Mouse (Mus musculus): Measurements from ENCODE around the gene Stk40.

Gene Stk40

GRCm38 (mm10) chr4:126134236-126134635 lies 30.5 kb downstream of the Stk40 start:
- TF ChIP-seq GATA4 (IDR thresholded peaks at IDR 0.05; ENCODE audit: insufficient replicate concordance, low read length): no peak

- TF ChIP-seq GATA4 (IDR thresholded peaks at IDR 0.05; ENCODE audit: insufficient replicate concordance, low read length): no peak
These were observed 30.9 kb downstream of the Stk40 start for GRCm38 (mm10) chr4:126134639-126135038.

DNA sequence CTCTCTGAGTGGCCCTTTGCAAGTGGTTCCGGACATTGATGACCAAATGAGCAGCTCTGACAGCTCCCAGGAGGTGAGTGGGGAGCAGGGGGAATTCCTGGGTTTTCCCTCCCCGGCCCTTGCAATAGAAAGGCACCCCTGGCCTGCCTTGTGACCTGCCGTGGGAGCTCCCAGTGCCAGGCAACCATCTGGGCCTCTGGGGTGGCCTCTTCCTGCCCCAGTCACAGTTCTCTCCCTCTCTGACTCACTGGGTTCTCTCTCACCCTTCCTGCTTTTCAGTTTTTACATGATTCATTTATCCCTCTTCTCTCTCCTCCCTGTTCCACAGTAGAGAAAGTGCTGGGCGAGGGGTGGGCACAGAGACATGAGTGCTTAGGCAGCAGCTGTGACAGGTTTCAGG lies 34.0 kb downstream of the Stk40 start:
- no peak for TF ChIP-seq GATA4 (IDR thresholded peaks at IDR 0.05; ENCODE audit: insufficient replicate concordance, low read length)

GRCm38 (mm10) chr4:126141021-126141420 lies 37.3 kb downstream of the Stk40 start:
- TF ChIP-seq GATA4 (IDR thresholded peaks at IDR 0.05; ENCODE audit: insufficient replicate concordance, low read length): no peak; the same call in 1 of the 2 replicates

- no peak for TF ChIP-seq GATA4 (IDR thresholded peaks at IDR 0.05; ENCODE audit: insufficient replicate concordance, low read length)
These were observed 41.6 kb downstream of the Stk40 start for GRCm38 (mm10) chr4:126145396-126145795.

GRCm38 (mm10) chr4:126146974-126147532 lies 43.3 kb downstream of the Stk40 start:
- TF ChIP-seq GATA4 (IDR thresholded peaks at IDR 0.05; ENCODE audit: insufficient replicate concordance, low read length): no peak

DNA sequence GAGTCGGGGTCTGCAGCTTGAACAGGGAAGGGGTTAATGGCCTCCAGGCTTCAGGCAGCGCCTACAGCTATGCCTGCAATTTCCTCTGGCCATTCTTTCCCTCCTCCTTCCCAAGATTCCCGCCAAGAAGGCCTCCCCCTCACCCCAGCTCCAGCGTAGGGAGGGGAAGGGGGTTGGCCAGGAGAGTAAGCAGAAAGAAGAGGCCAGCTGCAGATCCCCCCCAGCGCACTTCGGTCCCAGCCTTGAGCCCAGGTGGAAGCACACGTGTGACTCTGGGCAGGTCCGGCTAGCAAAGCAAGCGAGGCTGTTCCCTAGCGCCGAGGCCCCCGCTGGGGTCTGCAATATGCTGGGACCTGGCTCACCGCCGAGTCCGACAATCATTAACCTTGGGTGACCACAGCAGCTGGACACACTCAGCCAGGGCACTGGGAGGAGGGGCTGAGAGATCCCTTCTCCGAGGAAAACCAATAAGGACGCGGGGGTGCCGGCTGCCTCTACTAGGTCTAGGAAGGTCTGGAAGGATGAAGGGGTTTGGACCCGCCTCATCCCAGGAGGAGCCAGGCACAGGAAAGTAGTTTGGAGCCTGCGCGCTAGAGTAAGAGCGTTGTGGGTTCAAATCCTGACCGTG lies 43.9 kb downstream of the Stk40 start, which contains the start of gene Eva1b:
Gene Eva1b, plus strand, starts transcription at position 212 of the 628 bp plus-strand sequence.
- no peak for TF ChIP-seq GATA4 (IDR thresholded peaks at IDR 0.05; ENCODE audit: insufficient replicate concordance, low read length)

- TF ChIP-seq GATA4 (IDR thresholded peaks at IDR 0.05; ENCODE audit: insufficient replicate concordance, low read length): no peak
These were observed 44.6 kb downstream of the Stk40 start for GRCm38 (mm10) chr4:126148161-126148961.

GRCm38 (mm10) chr4:126149041-126149676 lies 45.4 kb downstream of the Stk40 start:
- no peak for TF ChIP-seq GATA4 (IDR thresholded peaks at IDR 0.05; ENCODE audit: insufficient replicate concordance, low read length)

GRCm38 (mm10) chr4:126149798-126150197 lies 46.0 kb downstream of the Stk40 start:
- no peak for TF ChIP-seq GATA4 (IDR thresholded peaks at IDR 0.05; ENCODE audit: insufficient replicate concordance, low read length)

DNA sequence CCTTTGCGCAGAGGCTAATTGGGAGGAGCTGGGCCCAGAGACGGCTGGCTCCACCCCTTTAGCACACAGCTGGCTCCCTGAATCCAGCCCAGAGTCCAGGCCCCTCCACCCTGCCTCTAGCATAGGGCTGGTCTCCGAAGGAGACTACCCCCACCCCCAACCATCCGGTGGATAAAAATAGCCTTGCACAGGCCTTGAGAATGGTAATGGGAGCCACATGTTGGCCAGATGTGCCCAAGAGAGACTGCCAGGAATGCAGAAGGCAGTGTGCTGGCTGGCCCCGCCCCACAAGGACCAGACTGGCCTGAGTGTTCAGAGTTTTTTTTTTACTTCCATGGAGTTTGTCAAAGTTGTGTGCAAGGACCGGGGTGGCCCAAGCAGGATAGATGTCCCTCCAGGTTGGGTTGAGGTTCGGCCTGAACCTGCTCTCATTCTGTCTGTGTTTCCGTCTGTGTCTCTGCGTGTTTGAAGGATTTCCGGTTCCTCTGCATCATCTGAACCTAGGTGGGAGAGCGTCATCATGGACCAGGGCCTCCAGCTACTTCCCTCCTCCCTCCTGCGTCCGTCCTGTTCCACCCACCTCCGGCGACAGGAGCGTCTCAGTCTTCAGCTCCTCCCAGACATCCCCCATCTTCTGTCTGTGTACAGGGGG lies 46.7 kb downstream of the Stk40 start:
- no peak for TF ChIP-seq GATA4 (IDR thresholded peaks at IDR 0.05; ENCODE audit: insufficient replicate concordance, low read length)

DNA sequence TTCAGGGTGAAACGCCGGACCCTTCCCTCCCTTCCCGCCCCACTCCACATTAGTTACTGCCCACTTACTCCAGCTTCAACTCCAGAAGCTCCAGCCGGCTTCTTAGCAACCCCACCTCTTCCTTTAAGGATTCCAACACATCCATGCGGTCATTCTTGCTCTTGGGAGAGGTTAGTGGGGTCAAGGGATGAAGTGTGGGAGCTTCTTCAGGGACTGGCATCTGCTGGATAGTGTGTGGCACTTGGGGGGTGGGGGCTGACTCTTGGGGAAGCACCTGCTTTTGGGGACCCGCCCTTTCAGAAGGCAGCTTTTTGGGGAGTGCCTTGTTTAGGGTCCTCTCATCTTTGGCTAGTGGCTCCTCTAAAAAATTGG lies 47.2 kb downstream of the Stk40 start:
- no peak for TF ChIP-seq GATA4 (IDR thresholded peaks at IDR 0.05; ENCODE audit: insufficient replicate concordance, low read length)

DNA sequence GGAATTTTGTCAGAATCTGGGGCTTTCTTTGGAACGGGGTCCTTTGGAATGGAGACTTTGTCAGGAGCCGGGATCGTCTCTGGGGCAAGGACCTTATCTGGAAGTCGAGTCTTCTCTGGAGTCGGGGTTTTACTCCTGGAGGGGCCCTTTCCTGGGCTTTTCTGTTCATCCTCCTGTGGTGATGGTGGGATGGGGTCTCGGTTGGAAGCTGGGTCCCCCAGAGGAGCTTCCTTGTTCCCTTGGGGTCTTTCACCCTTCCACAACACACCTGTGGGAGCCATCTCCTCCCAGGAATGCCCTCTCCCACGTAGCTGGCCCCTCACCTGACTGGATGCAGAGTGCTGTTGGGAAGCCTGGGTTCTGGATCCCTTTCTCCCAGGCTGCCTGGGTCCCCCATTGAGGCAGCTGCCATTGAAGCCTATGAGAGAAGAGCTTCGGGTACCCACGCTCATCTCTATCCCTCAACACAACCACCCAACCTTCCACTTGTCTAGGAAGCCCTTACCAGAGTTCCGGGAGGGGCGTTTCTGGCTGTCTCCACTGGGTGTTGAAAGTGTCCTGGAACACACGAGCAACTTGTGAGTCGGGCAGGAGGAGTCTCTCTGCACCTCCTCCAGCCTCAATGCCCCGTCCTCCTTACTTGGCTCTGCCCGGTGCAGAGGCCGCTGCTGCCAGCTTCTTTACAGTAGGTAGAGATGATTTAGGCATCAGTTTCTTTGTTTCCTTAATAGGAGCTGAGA lies 48.1 kb downstream of the Stk40 start:
- TF ChIP-seq GATA4 (IDR thresholded peaks at IDR 0.05; ENCODE audit: insufficient replicate concordance, low read length): no peak

DNA sequence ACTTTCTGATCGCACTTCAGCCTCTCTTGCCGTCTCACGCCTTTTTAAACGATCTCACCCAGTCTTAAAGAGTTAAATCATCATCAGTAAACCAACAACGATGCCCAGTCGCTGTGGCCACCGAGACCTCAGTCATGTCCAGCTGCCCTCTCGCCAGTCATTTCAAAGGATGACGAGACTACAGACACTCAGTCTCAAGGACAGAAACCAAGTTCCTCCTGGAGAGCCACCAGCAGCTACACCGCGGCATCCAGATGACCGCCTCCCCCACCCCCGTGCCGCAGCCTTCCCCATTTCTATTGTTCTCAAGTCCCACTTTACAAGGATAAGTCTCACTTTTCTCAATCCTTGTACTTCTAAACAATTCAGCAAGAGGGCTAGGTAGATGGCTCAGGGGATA lies 49.1 kb downstream of the Stk40 start:
- TF ChIP-seq GATA4 (IDR thresholded peaks at IDR 0.05; ENCODE audit: insufficient replicate concordance, low read length): no peak

GRCm38 (mm10) chr4:126155183-126155582 lies 51.4 kb downstream of the Stk40 start:
- peak; percentile 86 for TF ChIP-seq GATA4 (IDR thresholded peaks at IDR 0.05; ENCODE audit: insufficient replicate concordance, low read length)
